Mouse (Mus musculus) testis, adult 2 months (tissue): ENCODE data around the gene Gatad2b.

ENCODE experiments used
- CTCF ChIP-seq: fragments of 200-500 bp; IDR thresholded peaks from 2 replicates; pipeline ENCODE4 v1.5.1; 2012; ENCODE audit warnings: low read depth, mild to moderate bottlenecking, inconsistent platforms, low read length, moderate library complexity; ENCODE audit not compliant: control insufficient read depth, insufficient read depth, insufficient replicate concordance
- POLR2A ChIP-seq: fragments of 200-500 bp; IDR thresholded peaks from 2 replicates; pipeline ENCODE4 v1.6.1; 2012; ENCODE audit warnings: low read depth, mild to moderate bottlenecking, inconsistent platforms, low read length, moderate library complexity; ENCODE audit not compliant: control insufficient read depth

DNA sequence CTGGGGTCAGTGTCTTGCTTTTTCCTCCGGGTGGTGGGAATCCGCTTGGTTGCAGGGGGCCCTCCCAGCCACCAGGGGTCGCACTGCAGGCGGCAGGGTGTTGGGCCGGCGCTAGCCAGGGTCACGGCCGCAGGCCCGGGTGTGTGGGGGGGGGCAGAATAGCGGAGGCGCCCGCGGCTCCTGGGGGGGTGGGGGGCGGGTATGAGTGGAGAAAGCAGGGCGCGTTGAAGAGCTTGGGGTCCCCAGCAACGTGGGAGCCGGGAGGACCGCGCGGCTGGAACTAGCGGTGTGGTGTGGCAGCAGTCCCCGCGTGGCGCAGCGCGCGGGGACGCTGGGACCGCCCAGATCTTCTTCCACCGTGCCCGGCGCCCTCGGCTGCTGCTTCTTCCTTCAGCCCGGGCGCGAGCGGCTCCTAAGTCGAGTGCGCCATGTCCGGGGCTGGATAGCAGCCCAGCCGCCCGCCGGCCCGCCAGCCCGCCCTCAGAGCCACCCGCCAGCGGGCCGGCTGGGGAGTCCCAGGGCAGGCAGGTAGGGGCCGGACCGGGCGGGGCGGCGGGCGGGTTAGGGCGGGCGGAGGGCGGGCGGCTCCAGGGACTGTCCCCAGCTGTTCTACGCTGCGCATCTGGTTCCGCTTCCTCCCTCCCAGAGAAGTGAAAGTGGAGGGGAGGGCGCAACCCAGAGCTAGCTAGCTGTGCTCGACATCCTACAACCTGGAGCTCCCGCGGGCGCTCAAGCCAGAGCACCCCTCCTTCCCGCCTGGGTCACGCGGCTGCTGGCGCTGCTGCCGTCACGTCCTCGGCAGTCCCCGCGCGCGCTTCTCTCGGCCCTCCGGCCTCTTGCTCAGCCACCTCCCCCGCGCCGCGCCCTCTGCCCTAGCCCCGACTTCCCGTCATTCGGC, 27.7 kb upstream of the Gatad2b start, which contains the start of gene Dennd4b:
- TF ChIP-seq POLR2A, result peak; percentile 49
- TF ChIP-seq CTCF, result peak; percentile 84
